Mouse (Mus musculus) liver, embryonic 13.5 days (tissue): Measurements from ENCODE around the gene Ccdc149. TPM values are rescaled to one million over a fixed set of nuclear protein-coding genes. Genes with fewer than 3 reads are reported as not detected.

Source experiments
- ATAC-seq: fragments of 200-750 bp; cut with Nextera tagmentation; 2 replicates; pipeline ENCODE4 v1.8.0; 2017; ENCODE audit warnings: low read depth, mild to moderate bottlenecking, moderate number of reproducible peaks, moderate library complexity
- DNase-seq: peaks from one replicate; pipeline ENCODE4 v3.0.0; 2022
- H3K27ac ChIP-seq: fragments of 300-500 bp; sonication (generic); 2 replicates; pipeline ENCODE4 v1.5.1; 2015; ENCODE audit warnings: moderate library complexity, mild to moderate bottlenecking, inconsistent platforms
- H3K27me3 ChIP-seq: fragments of 300-500 bp; sonication (generic); 2 replicates; pipeline ENCODE4 v1.6.1; 2015; ENCODE audit warnings: mild to moderate bottlenecking, inconsistent platforms
- H3K36me3 ChIP-seq: fragments of 300-500 bp; sonication (generic); 2 replicates; pipeline ENCODE4 v1.6.1; 2015; ENCODE audit warnings: mild to moderate bottlenecking, inconsistent platforms
- H3K4me1 ChIP-seq: fragments of 300-500 bp; sonication (generic); replicated peaks from 2 replicates; pipeline ENCODE4 v1.6.1; 2015; ENCODE audit warnings: inconsistent platforms
- H3K4me2 ChIP-seq: fragments of 300-500 bp; sonication (generic); 2 replicates; pipeline ENCODE4 v1.6.1; 2015; ENCODE audit warnings: inconsistent platforms, mild to moderate bottlenecking, moderate library complexity
- H3K4me3 ChIP-seq: fragments of 300-500 bp; sonication (generic); replicated peaks from 2 replicates; pipeline ENCODE4 v1.5.1; 2015; ENCODE audit warnings: mild to moderate bottlenecking, inconsistent platforms
- H3K9ac ChIP-seq: fragments of 300-500 bp; sonication (generic); 2 replicates; pipeline ENCODE4 v1.6.1; 2015; ENCODE audit warnings: mild to moderate bottlenecking, inconsistent platforms
- H3K9me3 ChIP-seq: fragments of 300-500 bp; sonication (generic); replicated peaks from 2 replicates; pipeline ENCODE4 v1.6.1; 2016; ENCODE audit warnings: inconsistent platforms
- WGBS: fragments of 180-500 bp; shearing (Covaris S2); methylation state at CpG from one replicate; pipeline ENCODE4 v1.1.7; 2015; ENCODE audit not compliant: insufficient replicate concordance; 5-methylcytosine and 5-hydroxymethylcytosine counted together
- polyA plus RNA-seq: library from polyadenylated mRNA; unstranded; fragments of >200 nt; fragmentation: Nextera tagmentation; extraction: Ambion mirVana; gene quantifications from 2 replicates; pipeline ENCODE4 v1.2.1, GENCODE M21; 2015

Gene Ccdc149
- polyA plus RNA-seq, 1 experiment from 2014 or later, result 0.62 TPM

GRCm38 (mm10) chr5:52355612-52356011 lies 115.7 kb downstream of the Ccdc149 start:
- no peaks in the 10 kb centered on the region for H3K9me3 ChIP-seq
- no peak overlapping the region for H3K4me3 ChIP-seq
- H3K27me3 ChIP-seq, result no peaks in the 10 kb centered on the region
- ATAC-seq, result no peak
- no peak overlapping the region for H3K4me2 ChIP-seq
- 44% methylated on average over 7 of the region's 7 CpGs for WGBS
- no peak for DNase-seq
- no peak overlapping the region for H3K27ac ChIP-seq
- H3K4me1 ChIP-seq, result no peaks in the 10 kb centered on the region
- no peaks in the 10 kb centered on the region for H3K36me3 ChIP-seq
- H3K9ac ChIP-seq, result no peak overlapping the region

- Histone ChIP-seq H3K9me3 (no peaks in the 10 kb centered on the region), H3K9ac (no peak overlapping the region), H3K4me2 (no peak overlapping the region), H3K36me3 (no peaks in the 10 kb centered on the region), H3K27me3 (no peaks in the 10 kb centered on the region), H3K4me1 (no peaks in the 10 kb centered on the region), H3K27ac (no peak overlapping the region), H3K4me3 (no peak overlapping the region)
- 64% methylated on average over 4 of the region's 4 CpGs for WGBS
- DNase-seq (no peak), ATAC-seq (no peak)
Observed at GRCm38 (mm10) chr5:52354441-52354840, 116.9 kb downstream of the Ccdc149 start.

GRCm38 (mm10) chr5:52352730-52353129 lies 118.6 kb downstream of the Ccdc149 start:
- Histone ChIP-seq H3K27ac (no peak overlapping the region), H3K4me1 (no peaks in the 10 kb centered on the region), H3K4me3 (no peak overlapping the region), H3K4me2 (no peak overlapping the region), H3K27me3 (no peaks in the 10 kb centered on the region), H3K36me3 (no peaks in the 10 kb centered on the region), H3K9me3 (no peaks in the 10 kb centered on the region), H3K9ac (no peak overlapping the region)
- DNase-seq (no peak), ATAC-seq (no peak)
- 65% methylated on average over 5 of the region's 5 CpGs for WGBS

GRCm38 (mm10) chr5:52351561-52351960 lies 119.8 kb downstream of the Ccdc149 start:
- no peak overlapping the region for H3K4me2 ChIP-seq
- H3K27me3 ChIP-seq, result no peaks in the 10 kb centered on the region
- DNase-seq (no peak), ATAC-seq (no peak)
- 65% methylated on average over 2 of the region's 2 CpGs for WGBS
- H3K36me3 ChIP-seq, result no peaks in the 10 kb centered on the region
- no peaks in the 10 kb centered on the region for H3K4me1 ChIP-seq
- H3K9ac ChIP-seq, result no peak overlapping the region
- H3K27ac ChIP-seq, result no peak overlapping the region
- no peak overlapping the region for H3K4me3 ChIP-seq
- no peaks in the 10 kb centered on the region for H3K9me3 ChIP-seq

GRCm38 (mm10) chr5:52350451-52350850 lies 120.9 kb downstream of the Ccdc149 start:
- no peaks in the 10 kb centered on the region for H3K4me1 ChIP-seq
- H3K9me3 ChIP-seq, result no peaks in the 10 kb centered on the region
- no peak overlapping the region for H3K4me2 ChIP-seq
- H3K9ac ChIP-seq, result no peak overlapping the region
- no peak overlapping the region for H3K27ac ChIP-seq
- H3K4me3 ChIP-seq, result no peak overlapping the region
- no peaks in the 10 kb centered on the region for H3K27me3 ChIP-seq
- H3K36me3 ChIP-seq, result no peaks in the 10 kb centered on the region
- ATAC-seq (no peak), DNase-seq (no peak)
- 50% methylated on average over 2 of the region's 2 CpGs for WGBS

GRCm38 (mm10) chr5:52346890-52347289 lies 124.4 kb downstream of the Ccdc149 start:
- Histone ChIP-seq H3K4me3 (no peak overlapping the region), H3K4me2 (no peak overlapping the region), H3K4me1 (no peaks in the 10 kb centered on the region), H3K27ac (no peak overlapping the region), H3K36me3 (no peaks in the 10 kb centered on the region), H3K27me3 (no peaks in the 10 kb centered on the region), H3K9ac (no peak overlapping the region), H3K9me3 (no peaks in the 10 kb centered on the region)
- ATAC-seq (no peak), DNase-seq (no peak)
- WGBS, result 57% methylated on average over 2 of the region's 2 CpGs

- H3K36me3 ChIP-seq, result no peaks in the 10 kb centered on the region
- no peak overlapping the region for H3K27ac ChIP-seq
- no peaks in the 10 kb centered on the region for H3K4me1 ChIP-seq
- DNase-seq, result no peak
- H3K4me3 ChIP-seq, result no peak overlapping the region
- H3K27me3 ChIP-seq, result no peaks in the 10 kb centered on the region
- no peak overlapping the region for H3K4me2 ChIP-seq
- 75% methylated on average over 2 of the region's 2 CpGs for WGBS
- H3K9me3 ChIP-seq, result no peaks in the 10 kb centered on the region
- no peak for ATAC-seq
- H3K9ac ChIP-seq, result no peak overlapping the region
Observed at GRCm38 (mm10) chr5:52339134-52339533, 132.2 kb downstream of the Ccdc149 start.

GRCm38 (mm10) chr5:52335590-52335989 lies 135.7 kb downstream of the Ccdc149 start:
- WGBS, result 53% methylated on average over 3 of the region's 3 CpGs
- ATAC-seq (no peak), DNase-seq (no peak)

GRCm38 (mm10) chr5:52332120-52332519 lies 139.2 kb downstream of the Ccdc149 start:
- Histone ChIP-seq H3K4me1 (0 out of 2 replicates have a peak, but pooled peaks cover 5% of the 10 kb centered on the region), H3K9ac (no peak overlapping the region), H3K4me2 (no peak overlapping the region), H3K36me3 (no peaks in the 10 kb centered on the region), H3K9me3 (no peaks in the 10 kb centered on the region), H3K4me3 (no peak overlapping the region), H3K27ac (no peak overlapping the region), H3K27me3 (no peaks in the 10 kb centered on the region)
- DNase-seq, result no peak
- WGBS, result 23% methylated on average over 8 of the region's 8 CpGs
- no peak for ATAC-seq

More at GRCm38 (mm10) chr5:52335590-52335989, 135.7 kb downstream of the Ccdc149 start:
- Histone ChIP-seq H3K4me3 (no peak overlapping the region), H3K4me1 (0 out of 2 replicates have a peak, but pooled peaks cover 5% of the 10 kb centered on the region), H3K27ac (no peak overlapping the region), H3K9ac (no peak overlapping the region), H3K9me3 (no peaks in the 10 kb centered on the region), H3K27me3 (no peaks in the 10 kb centered on the region), H3K36me3 (no peaks in the 10 kb centered on the region), H3K4me2 (no peak overlapping the region)

Other genes starting within 250 kb of the Ccdc149 start
- 3.3 and 4.3 TPM in 2 replicates for gene Sod3, start 107.7 kb downstream of the Ccdc149 start, polyA plus RNA-seq
- 0.39 and 0.48 TPM in 2 replicates for gene Lgi2, start 94.9 kb upstream of the Ccdc149 start, polyA plus RNA-seq
- 7.6 and 9.4 TPM in 2 replicates for gene Sepsecs, start 198.2 kb upstream of the Ccdc149 start, polyA plus RNA-seq